Mouse (Mus musculus) kidney, adult 11 months (tissue): Measurements from ENCODE around the gene Arntl2.
"Not testable (repeated sequence)": the region's sequence is repeated elsewhere in the genome, so short reads cannot be mapped to it uniquely, and the experiment has no call there.

Source experiments
- DNase-seq: peaks from one replicate; pipeline ENCODE4 v3.0.0; 2022

Gene Arntl2

GRCm38 (mm10) chr6:146851916-146852315 is 56.1 kb downstream of the Arntl2 start:
- DNase-seq, result no peak

GRCm38 (mm10) chr6:146852739-146853138 is 56.9 kb downstream of the Arntl2 start:
- DNase-seq, result no peak

GRCm38 (mm10) chr6:146855185-146855584 is 59.3 kb downstream of the Arntl2 start:
- DNase-seq, result no peak

GRCm38 (mm10) chr6:146857386-146857785 is 61.5 kb downstream of the Arntl2 start:
- no peak for DNase-seq

- DNase-seq, result no peak
Observed at GRCm38 (mm10) chr6:146863154-146863553, 67.3 kb downstream of the Arntl2 start.

- DNase-seq, result not testable (repeated sequence)
Observed at GRCm38 (mm10) chr6:146864370-146864769, 68.5 kb downstream of the Arntl2 start.

- no peak for DNase-seq
Observed at GRCm38 (mm10) chr6:146865701-146866100, 69.8 kb downstream of the Arntl2 start.

- DNase-seq, result no peak
Observed at GRCm38 (mm10) chr6:146871975-146872374, 76.1 kb downstream of the Arntl2 start.

GRCm38 (mm10) chr6:146874415-146874814 is 78.6 kb downstream of the Arntl2 start:
- DNase-seq, result no peak

- DNase-seq, result no peak
Observed at GRCm38 (mm10) chr6:146876820-146877219, 81.0 kb downstream of the Arntl2 start.

GRCm38 (mm10) chr6:146877425-146878045 is 81.7 kb downstream of the Arntl2 start:
- DNase-seq, result no peak

GRCm38 (mm10) chr6:146878926-146879325 is 83.1 kb downstream of the Arntl2 start:
- no peak for DNase-seq

GRCm38 (mm10) chr6:146879856-146880255 is 84.0 kb downstream of the Arntl2 start:
- no peak for DNase-seq

- DNase-seq, result no peak
Observed at GRCm38 (mm10) chr6:146880296-146880695, 84.4 kb downstream of the Arntl2 start.

GRCm38 (mm10) chr6:146881896-146882770 is 86.3 kb downstream of the Arntl2 start:
- DNase-seq, result no peak
